Mouse (Mus musculus) neural tube, embryonic 12.5 days (tissue): ENCODE measurements around the gene Tapbp. TPM values are rescaled to one million over a fixed set of nuclear protein-coding genes. Genes with fewer than 3 reads are reported as not detected.

Source experiments
- ATAC-seq: fragments of 200-750 bp; cut with Nextera tagmentation; 2 replicates; pipeline ENCODE4 v1.8.0; 2017; ENCODE audit warnings: low read depth, mild to moderate bottlenecking, moderate TSS enrichment, moderate library complexity; ENCODE audit not compliant: low FRiP score
- H3K27ac ChIP-seq: fragments of 300-500 bp; sonication (generic); 2 replicates; pipeline ENCODE4 v1.5.1; 2016
- H3K27me3 ChIP-seq: fragments of 300-500 bp; sonication (generic); replicated peaks from 2 replicates; pipeline ENCODE4 v1.6.1; 2016; ENCODE audit warnings: mild to moderate bottlenecking
- H3K36me3 ChIP-seq: fragments of 300-500 bp; sonication (generic); 2 replicates; pipeline ENCODE4 v1.6.1; 2016; ENCODE audit warnings: mild to moderate bottlenecking
- H3K4me1 ChIP-seq: fragments of 300-500 bp; sonication (generic); 2 replicates; pipeline ENCODE4 v1.6.1; 2016
- H3K4me2 ChIP-seq: fragments of 300-500 bp; sonication (generic); replicated peaks from 2 replicates; pipeline ENCODE4 v1.6.1; 2016; ENCODE audit warnings: mild to moderate bottlenecking
- H3K4me3 ChIP-seq: fragments of 300-500 bp; sonication (generic); 2 replicates; pipeline ENCODE4 v1.5.1; 2016
- H3K9ac ChIP-seq: fragments of 300-500 bp; sonication (generic); 2 replicates; pipeline ENCODE4 v1.6.1; 2016; ENCODE audit warnings: mild to moderate bottlenecking
- H3K9me3 ChIP-seq: fragments of 300-500 bp; sonication (generic); 2 replicates; pipeline ENCODE4 v1.6.1; 2016; ENCODE audit warnings: mild to moderate bottlenecking
- WGBS: fragments of 180-500 bp; shearing (Covaris S2); methylation state at CpG from one replicate; pipeline ENCODE4 v1.1.7; 2016; 5-methylcytosine and 5-hydroxymethylcytosine counted together
- polyA plus RNA-seq: library from polyadenylated mRNA; unstranded; fragments of >200 nt; fragmentation: Nextera tagmentation; extraction: Ambion mirVana; gene quantifications from 2 replicates; pipeline ENCODE4 v1.2.1, GENCODE M21; 2016

Gene Tapbp
- polyA plus RNA-seq, 1 experiment from 2014 or later: 23.6 TPM

DNA sequence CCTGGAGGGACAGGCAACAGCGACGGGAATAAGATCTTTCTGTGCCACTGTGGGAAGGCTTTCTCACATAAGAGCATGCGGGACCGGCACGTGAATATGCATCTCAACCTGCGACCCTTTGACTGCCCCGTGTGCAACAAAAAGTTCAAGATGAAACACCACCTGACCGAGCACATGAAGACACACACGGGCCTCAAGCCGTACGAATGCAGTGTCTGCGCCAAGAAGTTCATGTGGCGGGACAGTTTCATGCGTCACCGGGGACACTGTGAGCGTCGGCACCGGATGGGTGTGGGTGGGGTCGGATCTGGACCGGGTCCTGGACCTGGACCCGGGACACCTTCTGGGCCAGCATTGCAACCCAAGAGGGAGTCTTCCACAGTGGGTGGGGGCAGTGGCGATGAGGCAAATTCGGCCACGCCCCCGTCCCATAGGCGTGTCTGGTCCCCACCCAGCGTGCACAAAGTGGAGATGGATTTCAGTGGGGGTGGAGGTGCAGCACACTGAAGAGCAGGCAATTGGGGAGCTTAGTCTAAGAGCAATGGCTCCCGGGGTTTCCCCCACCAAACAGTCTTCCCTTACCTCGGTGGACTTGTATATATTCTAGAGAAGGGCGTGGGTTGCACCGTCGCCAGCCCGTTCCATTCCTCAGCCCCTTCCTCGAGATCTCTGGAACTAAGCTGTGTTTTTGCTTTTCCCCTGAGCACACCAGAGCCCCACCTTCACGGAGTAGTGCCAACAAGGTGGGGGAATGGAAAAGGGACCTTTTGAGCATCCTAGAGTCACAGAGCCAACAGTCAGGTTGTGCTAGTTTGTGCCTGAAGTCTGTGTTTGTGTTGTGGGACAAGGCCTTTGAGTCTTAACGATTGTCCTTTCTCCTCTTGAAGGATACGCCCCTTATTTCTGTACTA, 2.8 kb downstream of the Tapbp start:
- no peak overlapping the region for H3K9ac ChIP-seq
- H3K27ac ChIP-seq: no peak overlapping the region
- H3K4me1 ChIP-seq: peaks cover 38% of the 10 kb centered on the region
- 64% methylated on average over 37 of the region's 37 CpGs for WGBS
- H3K4me2 ChIP-seq: peak overlapping the region; percentile 88
- ATAC-seq: no peak
- peaks cover 20% of the 10 kb centered on the region for H3K36me3 ChIP-seq
- no peaks in the 10 kb centered on the region for H3K9me3 ChIP-seq
- no peak overlapping the region for H3K4me3 ChIP-seq
- H3K27me3 ChIP-seq: no peaks in the 10 kb centered on the region

DNA sequence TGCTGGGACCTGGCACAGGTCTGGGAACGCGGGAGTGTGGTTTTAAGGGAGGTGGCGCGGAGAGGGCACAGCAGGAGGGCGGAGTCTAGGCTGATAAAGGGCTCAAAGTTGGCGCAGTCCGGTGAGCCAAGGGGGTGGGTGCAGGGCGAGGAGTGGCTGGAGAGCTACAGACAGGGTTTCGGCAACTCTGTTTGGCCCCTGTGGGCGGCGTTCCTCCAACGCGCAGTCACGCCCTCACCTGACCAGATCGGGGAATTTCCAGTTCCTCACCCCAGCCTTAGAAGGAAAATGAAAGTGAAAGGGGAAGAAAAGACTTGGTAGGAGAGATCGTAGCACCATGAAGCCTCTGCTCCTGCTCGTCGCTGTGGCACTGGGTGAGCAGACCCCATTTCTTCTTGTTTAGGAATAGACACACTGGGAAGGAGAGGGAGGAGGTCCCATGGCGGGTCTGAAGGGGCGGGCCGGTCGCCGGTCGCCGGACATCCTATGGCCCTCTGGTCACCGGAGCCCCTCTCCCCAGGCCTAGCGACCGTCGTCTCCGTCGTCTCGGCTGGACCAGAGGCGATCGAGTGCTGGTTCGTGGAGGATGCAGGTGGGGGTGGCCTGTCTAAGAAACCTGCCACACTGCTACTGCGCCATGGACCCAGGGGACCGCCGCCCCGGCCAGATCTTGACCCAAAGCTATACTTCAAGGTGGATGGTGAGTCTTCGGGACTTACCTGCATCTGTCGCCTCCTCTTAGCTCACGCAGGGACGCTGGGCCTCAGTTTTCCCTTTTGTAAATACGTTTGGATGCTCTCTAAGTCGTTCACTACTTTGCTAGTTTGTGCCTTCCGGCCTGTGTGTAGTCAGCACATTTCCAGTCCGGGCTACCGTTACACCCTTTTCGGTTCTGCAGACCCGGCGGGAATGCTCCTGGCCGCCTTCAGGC, 3.9 kb downstream of the Tapbp start:
- Histone ChIP-seq H3K4me2 (peak overlapping the region; percentile 88), H3K27me3 (no peaks in the 10 kb centered on the region), H3K4me3 (peak overlapping the region; percentile 49), H3K27ac (0 out of 2 replicates have a peak overlapping the region, but pooled peaks have one; percentile 27), H3K9me3 (no peaks in the 10 kb centered on the region), H3K36me3 (peaks cover 10% of the 10 kb centered on the region), H3K9ac (peak overlapping the region; percentile 67), H3K4me1 (peaks cover 35% of the 10 kb centered on the region)
- under 1% methylated on average over 52 of the region's 52 CpGs for WGBS
- ATAC-seq: no peak

DNA sequence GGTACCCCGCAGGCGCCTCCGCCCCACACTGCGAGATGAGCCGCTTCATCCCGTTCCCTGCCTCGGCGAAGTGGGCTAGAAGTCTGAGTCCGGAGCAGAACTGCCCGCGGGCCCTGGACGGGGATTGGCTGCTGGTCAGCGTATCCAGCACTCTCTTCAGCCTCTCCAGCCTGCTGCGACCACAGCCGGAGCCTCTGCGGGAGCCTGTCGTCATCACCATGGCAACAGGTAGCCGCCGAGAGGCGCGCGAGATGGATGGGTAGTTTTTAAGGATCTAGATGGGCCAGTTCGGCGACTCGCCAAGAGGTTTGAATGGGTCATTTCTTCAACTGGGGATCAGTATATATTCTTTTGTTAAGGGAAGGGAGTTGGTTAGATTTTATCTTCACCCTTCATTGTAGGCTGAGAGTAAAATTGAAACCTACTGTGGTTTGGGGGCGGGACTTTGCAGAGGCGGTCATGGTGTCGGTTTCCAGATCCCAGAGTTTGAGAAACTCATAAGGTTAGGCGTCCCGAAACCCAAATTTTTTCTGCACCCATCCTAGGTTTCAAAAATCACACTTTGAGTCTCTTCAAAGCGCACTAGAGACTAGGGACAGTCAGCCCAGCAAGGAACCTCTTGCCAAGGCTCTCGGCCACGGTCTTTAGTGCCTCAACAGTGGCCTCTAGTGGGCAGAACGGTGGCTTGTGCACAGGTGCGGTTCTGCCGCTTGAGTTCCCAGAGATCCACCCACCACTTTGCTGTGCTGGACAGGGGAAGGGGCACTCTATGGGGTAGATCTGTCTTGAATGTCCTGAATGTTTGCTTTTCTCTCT, 4.8 kb downstream of the Tapbp start:
- peaks cover 8% of the 10 kb centered on the region; the same call in 1 of the 2 replicates for H3K36me3 ChIP-seq
- H3K4me1 ChIP-seq: peaks cover 29% of the 10 kb centered on the region
- H3K4me2 ChIP-seq: peak overlapping the region; percentile 88
- WGBS: under 1% methylated on average over 36 of the region's 36 CpGs
- H3K27ac ChIP-seq: 0 out of 2 replicates have a peak overlapping the region, but pooled peaks have one; percentile 27
- peak; percentile 22; the same call in 1 of the 2 replicates for ATAC-seq
- H3K4me3 ChIP-seq: peak overlapping the region; percentile 49
- no peaks in the 10 kb centered on the region for H3K27me3 ChIP-seq
- H3K9me3 ChIP-seq: no peaks in the 10 kb centered on the region
- H3K9ac ChIP-seq: peak overlapping the region; percentile 67

DNA sequence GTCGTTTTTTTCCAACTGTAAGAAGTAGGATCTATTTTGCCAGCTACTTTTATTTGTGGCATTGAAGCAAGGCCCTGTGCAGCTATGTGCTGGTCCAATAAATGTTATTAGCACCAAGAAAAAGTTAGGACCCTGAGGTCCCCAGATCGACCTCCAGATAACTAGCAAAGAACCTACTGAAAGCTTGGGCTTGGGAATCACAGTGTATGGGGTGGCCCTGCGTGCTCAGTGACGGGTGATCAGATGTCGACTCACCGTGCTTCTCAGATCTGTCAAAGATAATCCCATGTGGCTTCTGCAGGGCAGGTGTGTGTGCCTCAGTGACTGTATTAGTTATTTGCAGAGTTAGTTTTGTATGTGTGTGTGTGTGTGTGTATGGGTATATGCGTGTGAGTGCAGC, 5.7 kb downstream of the Tapbp start:
- 92% methylated on average over 7 of the region's 7 CpGs for WGBS
- Histone ChIP-seq H3K4me1 (peaks cover 29% of the 10 kb centered on the region), H3K4me3 (no peak overlapping the region), H3K9ac (no peak overlapping the region), H3K27ac (no peak overlapping the region), H3K36me3 (peaks cover 15% of the 10 kb centered on the region; the same call in 1 of the 2 replicates), H3K4me2 (0 out of 2 replicates have a peak overlapping the region, but pooled peaks have one; percentile 88), H3K9me3 (no peaks in the 10 kb centered on the region), H3K27me3 (no peaks in the 10 kb centered on the region)
- ATAC-seq: no peak

DNA sequence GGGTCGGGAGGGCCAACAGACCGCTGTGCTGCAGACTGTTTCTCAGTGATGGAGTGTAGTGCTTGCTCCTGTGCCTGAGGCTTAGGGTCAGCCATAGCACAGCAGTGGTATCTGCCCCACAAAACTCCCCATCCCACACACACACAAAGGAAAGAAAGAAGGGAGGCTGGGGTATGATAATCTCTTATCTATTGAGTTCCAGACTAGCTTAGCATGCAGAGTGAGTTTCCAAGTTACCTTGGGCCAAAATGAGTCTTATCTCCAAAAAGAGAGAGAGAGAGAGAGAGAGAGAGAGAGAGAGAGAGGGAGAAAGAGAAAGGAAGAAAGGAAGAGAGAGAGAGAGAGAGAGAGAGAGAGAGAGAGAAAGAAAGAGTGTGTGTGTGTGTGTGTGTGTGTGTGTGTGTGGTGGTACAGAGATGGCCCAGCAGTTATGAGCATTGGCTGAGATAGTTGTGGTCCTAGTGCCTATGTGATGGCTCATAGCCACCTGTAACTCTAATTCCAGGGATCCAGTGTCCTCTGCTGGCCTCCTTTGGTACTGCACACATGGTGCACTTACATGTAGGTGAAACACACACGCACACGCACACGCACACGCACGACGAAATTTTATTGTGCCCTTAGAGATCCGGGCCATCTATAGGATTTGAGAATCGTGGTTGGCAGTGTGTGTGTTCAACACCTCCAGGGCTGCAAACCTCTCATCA, 9.0 kb downstream of the Tapbp start:
- Histone ChIP-seq H3K9me3 (no peaks in the 10 kb centered on the region), H3K9ac (no peak overlapping the region), H3K36me3 (peaks cover 14% of the 10 kb centered on the region; the same call in 1 of the 2 replicates), H3K27me3 (no peaks in the 10 kb centered on the region), H3K4me3 (no peak overlapping the region), H3K4me2 (no peak overlapping the region), H3K27ac (no peak overlapping the region), H3K4me1 (peaks cover 14% of the 10 kb centered on the region)
- ATAC-seq: no peak
- WGBS: 88% methylated on average over 10 of the region's 10 CpGs

DNA sequence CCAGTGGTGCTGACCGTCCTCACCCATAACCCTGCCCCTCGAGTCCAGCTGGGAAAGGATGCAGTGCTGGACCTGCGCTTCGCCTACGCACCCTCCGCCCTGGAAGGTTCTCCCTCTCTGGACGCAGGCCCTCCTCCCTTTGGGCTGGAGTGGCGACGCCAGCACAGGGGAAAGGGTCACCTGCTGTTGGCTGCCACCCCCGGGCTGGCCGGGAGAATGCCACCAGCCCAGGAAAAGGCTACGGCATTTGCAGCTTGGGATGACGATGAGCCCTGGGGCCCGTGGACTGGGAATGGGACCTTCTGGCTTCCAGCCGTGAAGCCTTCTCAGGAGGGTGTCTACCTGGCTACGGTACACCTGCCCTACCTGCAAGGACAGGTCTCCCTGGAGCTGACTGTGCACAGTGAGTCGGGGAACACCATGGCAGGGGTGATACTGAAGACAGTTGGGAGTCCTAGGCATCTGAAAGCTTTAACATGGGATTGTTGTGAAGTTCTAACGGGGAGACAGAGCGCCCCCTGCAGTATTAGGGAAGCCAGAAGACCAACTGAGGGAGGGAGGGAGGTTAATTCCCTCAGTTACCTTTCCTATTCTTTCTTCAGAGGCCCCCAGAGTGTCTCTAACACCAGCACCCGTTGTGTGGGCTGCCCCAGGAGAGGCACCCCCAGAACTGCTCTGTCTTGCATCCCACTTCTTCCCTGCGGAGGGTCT, 9.9 kb downstream of the Tapbp start:
- peaks cover 10% of the 10 kb centered on the region for H3K4me1 ChIP-seq
- no peak overlapping the region for H3K27ac ChIP-seq
- WGBS: 81% methylated on average over 21 of the region's 21 CpGs
- H3K4me2 ChIP-seq: no peak overlapping the region
- ATAC-seq: no peak
- H3K9ac ChIP-seq: no peak overlapping the region
- H3K9me3 ChIP-seq: no peaks in the 10 kb centered on the region
- no peaks in the 10 kb centered on the region for H3K27me3 ChIP-seq
- peaks cover 14% of the 10 kb centered on the region; the same call in 1 of the 2 replicates for H3K36me3 ChIP-seq
- H3K4me3 ChIP-seq: no peak overlapping the region

DNA sequence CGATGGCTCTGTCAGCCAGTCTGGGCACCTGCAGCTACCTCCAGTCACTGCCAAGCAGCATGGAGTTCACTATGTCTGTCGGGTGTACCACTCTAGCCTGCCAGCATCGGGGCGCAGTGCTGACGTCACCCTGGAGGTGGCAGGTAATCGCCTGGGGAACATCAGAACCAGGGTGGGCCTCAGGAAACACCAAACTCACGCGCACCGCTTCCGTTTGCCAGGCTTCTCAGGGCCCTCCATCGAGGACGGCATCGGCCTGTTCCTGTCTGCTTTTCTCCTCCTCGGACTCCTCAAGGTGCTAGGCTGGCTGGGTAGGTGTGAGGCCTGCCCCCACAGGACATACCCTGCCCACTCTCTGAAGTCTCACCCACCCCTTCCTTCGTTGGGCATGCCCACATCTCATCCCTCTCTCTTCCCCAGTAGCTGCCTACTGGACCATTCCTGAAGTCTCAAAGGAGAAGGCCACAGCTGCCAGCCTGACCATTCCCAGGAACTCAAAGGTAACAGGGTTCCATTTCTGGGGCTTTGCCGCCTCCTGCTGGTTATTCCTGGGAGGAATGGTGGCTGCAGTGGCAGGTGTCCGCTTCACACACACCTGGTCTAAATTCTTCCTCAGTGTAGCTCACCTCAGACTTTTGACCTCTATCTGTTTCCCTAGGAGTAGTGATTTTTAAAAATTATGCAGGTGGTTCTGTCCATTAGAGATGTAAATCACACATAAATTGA, 10.7 kb downstream of the Tapbp start:
- Histone ChIP-seq H3K4me2 (no peak overlapping the region), H3K9ac (no peak overlapping the region), H3K36me3 (peaks cover 14% of the 10 kb centered on the region; the same call in 1 of the 2 replicates), H3K4me3 (no peak overlapping the region), H3K27me3 (no peaks in the 10 kb centered on the region; the same call in 1 of the 2 replicates), H3K9me3 (no peaks in the 10 kb centered on the region), H3K4me1 (peaks cover 18% of the 10 kb centered on the region), H3K27ac (no peak overlapping the region)
- ATAC-seq: no peak
- WGBS: 79% methylated on average over 17 of the region's 17 CpGs

DNA sequence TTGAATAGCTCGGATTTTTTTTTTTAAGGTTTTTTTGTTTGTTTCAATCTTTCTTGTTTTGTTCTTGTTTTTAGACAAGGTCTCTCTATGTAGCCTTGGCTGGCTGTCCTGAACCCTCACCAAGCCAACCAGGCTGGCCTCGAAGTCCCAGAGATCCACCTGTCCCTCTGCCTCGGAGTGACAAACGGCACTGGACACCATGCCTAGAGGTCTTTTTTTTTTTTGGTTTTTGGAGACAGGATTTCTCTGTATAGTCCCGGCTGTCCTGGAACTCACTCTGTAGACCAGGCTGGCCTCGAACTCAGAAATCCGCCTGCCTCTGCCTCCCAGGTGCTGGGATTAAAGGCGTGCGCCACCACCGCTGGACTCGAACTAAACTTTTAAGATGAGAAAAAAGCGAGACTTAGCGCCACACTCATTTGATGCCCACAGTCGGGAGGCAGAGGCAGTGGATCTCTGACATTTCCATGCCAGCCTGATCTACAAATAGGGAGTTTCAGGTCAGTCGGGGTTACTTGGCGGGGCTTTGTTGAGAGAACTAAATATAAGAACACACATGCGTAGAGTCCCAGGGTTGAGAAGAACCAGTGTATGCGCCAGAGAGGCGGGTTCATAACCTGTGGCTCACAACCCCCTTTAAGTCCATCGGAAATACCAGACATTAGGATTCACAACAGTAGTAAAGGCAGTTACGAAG, 12.7 kb downstream of the Tapbp start:
- Histone ChIP-seq H3K9ac (peak overlapping the region; percentile 77), H3K9me3 (no peaks in the 10 kb centered on the region), H3K4me3 (peak overlapping the region; percentile 82), H3K4me1 (peaks cover 21% of the 10 kb centered on the region), H3K27ac (no peak overlapping the region), H3K4me2 (peak overlapping the region; percentile 98), H3K27me3 (no peaks in the 10 kb centered on the region; the same call in 1 of the 2 replicates), H3K36me3 (peaks cover 31% of the 10 kb centered on the region)
- WGBS: 61% methylated on average over 21 of the region's 21 CpGs
- no peak for ATAC-seq

DNA sequence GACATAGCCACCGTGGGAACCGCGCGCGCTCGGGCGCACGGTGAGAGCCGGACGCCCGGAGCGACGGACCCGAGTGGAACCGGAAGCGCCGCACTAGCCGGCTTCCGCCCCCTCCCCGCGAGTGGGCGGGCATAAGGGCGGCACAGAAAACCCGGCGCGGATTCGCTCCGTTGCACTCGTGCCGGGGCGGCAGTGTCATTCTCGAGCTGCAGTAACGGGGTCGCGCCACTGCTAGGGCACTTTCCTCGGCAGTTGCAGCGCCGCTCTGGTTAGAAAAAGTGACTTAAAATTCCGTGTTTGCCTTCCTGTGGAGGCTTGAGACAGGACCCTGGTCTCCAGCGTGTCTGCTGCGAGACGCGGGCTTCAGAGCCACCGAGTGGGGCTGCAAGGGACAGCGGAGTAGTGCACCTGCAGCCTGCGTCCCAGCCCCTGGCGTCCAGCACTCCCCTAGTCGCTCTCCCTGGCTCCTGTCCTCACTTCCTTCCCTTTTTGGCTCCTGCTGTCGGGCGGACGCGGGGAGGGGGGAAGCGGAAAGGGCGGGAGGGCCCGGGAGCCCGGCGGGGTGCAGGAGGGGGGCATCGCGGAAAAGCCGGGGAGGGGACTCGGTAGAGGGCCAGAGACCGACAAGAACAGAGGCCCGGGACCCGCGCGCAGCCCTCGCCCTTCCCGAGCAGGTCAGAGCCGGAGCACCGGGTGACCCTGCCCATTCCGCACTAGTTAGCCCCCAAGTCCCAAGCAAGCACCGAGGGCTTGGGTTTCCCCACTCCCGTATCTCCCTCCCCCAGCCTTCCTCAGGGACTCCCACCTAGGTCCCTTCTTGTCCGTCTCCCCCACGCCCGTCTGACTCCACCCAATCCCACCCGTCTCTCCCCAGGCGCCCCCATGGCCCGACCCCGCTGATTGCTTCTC, 13.9 kb downstream of the Tapbp start, which contains the start of gene Rgl2:
Gene Rgl2, plus strand, starts transcription at position 173 of the 909 bp plus-strand sequence.
- peak; percentile 82 for ATAC-seq
- peaks cover 43% of the 10 kb centered on the region for H3K36me3 ChIP-seq

More for the DNA sequence above, 13.9 kb downstream of the Tapbp start, which contains the start of gene Rgl2:
- Histone ChIP-seq H3K9me3 (no peaks in the 10 kb centered on the region), H3K4me1 (peaks cover 21% of the 10 kb centered on the region), H3K4me3 (peak within 1 kb of the TSS; percentile 82), H3K4me2 (peak within 1 kb of the TSS; percentile 98), H3K27me3 (no peaks in the 10 kb centered on the region; the same call in 1 of the 2 replicates), H3K9ac (peak within 1 kb of the TSS; percentile 88), H3K27ac (peak within 1 kb of the TSS; percentile 94)
- WGBS: under 1% methylated on average over 75 of the region's 80 CpGs
